Mouse (Mus musculus) spleen, postnatal 36 days (tissue): ENCODE measurements around the gene Gm20388.
"Not testable (repeated sequence)": the region's sequence is repeated elsewhere in the genome, so short reads cannot be mapped to it uniquely, and the experiment has no call there.

ENCODE experiments used
- DNase-seq, 2 experiments: peaks; one replicate each; pipeline ENCODE4 v3.0.0; 2022; ENCODE audit warnings: low spot score in 2 of 2, mixed read lengths in 1 of 2

Gene Gm20388

GRCm38 (mm10) chr8:121132961-121133513, 1222.4 kb downstream of the Gm20388 start:
- DNase-seq = no peak

DNA sequence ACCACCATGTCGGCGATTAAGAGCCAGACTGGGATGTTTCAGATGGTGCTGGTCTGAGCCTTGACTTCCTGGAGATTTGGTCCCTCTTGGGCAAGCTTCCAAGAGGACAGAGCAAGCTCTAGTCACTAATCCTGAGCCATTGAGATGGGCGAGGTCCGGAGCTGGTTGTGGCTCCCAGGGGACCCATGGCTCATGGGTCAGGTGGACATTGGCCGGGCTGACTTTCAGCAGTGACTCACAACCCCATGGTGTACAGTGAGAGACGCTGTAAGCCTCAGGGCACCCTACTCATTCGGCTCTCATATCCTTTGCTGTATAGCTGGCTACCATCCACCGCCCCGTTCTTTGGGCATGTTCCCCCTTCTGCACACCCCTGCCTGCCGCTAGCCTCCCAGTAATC, 1223.5 kb downstream of the Gm20388 start:
- no peak for DNase-seq

DNA sequence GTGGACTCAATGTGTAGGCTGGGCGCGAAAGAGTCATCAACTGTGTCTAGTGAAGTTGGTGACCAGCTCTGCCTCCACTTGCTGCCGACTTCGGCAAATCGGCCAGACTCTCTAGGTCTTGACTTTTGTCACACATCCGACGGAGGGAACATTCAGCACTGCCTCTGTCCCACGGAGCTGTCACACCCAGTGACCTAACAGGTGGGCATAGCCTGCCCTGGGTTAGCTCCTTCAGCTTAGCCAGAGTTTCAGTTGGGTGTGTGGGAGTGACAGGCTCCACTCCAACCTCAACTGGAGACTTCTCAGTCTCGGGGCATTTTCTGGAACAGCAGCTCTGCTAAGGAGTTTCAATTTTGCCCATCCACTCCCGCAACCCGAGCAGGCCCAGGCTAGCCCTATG, 1223.9 kb downstream of the Gm20388 start:
- DNase-seq = no peak

GRCm38 (mm10) chr8:121136856-121137255, 1226.2 kb downstream of the Gm20388 start:
- DNase-seq = no peak

DNA sequence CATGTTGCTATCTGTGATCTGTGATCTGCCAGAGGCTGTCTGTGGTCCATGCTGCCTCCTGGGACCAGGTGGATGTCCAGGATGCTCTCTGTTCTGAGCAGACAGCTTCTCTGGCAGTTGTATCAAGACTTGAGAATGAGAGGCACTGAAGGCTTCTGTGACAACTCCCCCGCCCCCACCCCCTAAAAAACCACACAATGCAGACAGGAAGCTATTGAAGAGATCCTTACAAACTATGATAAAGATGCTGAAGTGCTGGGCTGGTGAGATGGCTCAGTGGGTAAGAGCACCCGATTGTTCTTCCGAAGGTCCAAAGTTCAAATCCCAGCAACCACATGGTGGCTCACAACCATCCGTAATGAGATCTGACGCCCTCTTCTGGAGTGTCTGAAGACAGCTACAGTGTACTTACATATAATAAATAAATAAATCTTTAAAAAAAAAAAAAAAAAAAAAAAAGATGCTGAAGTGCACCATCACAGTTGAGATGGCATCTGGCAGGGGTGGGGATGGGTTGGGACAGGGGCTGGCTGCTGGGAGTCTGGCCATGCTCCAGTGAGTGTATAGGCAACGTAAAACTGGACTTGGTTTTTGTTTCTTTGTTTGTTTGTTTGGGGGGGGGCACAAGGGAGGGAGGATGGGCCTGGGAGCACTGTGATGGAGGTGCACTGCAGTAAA, 1235.0 kb downstream of the Gm20388 start:
- DNase-seq = not testable (repeated sequence)

- DNase-seq = no peak
Measured at GRCm38 (mm10) chr8:121148573-121149083, 1238.0 kb downstream of the Gm20388 start.

DNA sequence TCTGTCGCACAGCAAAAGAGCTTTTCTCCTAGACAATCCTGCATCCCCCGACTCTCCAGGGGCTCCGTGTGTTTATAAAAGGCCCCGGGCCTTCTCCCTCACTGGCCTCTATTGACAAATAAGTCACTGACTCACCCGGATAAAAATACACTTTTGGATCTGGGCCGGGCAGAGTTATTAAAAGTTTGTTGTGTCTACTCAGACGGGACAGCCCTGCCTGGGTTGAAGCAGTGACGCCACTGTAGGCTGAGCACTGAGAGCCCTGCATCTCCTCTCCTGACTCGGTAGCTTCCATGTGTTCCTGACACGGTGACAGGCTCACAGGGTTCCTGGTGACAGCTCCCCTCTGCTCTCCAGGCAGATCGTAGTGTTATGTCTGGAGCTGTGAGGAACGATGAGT, 1241.8 kb downstream of the Gm20388 start:
- DNase-seq = no peak

DNA sequence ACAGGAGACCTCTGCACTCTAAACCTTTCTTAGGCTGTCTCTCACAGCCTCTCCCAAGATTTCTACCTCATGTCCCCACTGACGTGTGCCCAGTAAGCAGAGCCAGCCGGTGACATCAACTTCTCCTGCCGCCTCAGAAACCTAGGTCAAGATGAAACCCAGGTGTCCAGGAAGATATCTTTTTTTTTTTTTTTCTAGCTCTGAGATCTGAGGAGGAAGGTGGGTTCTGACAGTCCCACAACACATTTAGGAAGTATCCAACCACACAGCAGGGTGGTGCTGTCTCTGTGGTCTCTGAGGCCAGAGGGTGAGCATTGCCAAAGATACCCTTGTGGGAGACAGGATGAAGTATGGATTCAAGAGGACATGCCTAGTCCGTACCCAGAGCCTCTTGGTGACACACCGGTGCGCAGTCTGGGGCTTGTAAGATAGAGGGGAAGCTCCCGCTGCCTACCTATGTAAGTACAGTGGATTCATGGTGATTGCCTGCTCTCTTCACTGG, 1246.4 kb downstream of the Gm20388 start:
- DNase-seq = no peak

DNA sequence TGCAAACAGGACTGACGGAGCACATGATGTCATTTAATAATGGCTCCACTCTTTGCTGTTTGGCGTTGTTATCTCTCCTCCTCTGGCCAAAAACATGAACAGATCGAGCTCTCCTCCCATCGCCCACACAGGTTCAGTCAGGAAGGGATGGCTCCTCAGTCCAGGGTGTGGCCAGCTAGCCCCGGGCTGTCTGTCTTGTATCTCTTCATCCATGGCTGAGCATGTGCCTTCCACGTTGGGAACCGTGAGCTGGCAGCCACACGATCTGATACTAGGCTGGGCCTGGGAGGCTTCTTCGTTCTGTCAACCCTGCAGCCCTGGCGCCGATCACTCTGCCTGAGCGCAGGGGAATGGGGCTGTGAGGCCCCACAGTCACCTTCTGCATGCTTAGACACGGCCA, 1248.2 kb downstream of the Gm20388 start:
- no peak for DNase-seq

DNA sequence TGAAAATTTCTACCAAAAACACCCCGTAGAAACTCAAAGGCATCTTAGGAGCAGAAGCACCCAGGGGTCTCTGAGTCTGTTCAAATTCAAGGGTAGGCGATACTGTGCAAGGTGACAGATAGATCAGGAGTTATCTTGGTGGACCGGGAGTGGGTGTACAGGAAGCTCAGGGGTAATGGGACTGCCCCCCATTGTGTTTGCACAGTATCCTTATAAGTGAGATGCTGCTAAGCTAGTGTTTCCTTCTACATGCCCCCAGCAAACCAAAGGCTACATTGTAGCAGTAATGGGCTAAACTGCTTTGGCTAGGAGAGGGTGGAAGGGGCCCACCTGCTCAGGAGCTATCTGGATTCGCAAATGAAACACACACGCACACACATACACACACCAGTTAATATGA, 1250.8 kb downstream of the Gm20388 start:
- DNase-seq = no peak

DNA sequence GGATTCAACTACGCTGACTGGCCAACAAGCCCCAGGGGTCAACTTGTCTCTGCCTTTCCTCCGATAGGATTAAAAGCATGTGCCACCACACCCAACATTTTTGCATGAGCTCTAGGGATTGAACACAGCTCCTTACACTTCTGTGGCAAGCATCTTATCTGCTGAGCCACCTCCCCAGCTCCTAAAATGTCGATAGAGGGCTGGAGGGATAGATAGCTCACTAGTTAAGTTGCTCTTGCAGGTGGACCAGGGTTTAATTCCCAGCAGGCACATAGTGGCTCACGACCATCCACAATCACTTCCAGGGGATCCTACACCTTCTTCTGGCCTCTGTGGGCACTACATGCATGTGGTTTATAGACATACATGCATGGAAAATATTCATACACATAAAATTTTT, 1251.8 kb downstream of the Gm20388 start:
- no peak for DNase-seq

GRCm38 (mm10) chr8:121162906-121163695, 1252.5 kb downstream of the Gm20388 start:
- no peak for DNase-seq

DNA sequence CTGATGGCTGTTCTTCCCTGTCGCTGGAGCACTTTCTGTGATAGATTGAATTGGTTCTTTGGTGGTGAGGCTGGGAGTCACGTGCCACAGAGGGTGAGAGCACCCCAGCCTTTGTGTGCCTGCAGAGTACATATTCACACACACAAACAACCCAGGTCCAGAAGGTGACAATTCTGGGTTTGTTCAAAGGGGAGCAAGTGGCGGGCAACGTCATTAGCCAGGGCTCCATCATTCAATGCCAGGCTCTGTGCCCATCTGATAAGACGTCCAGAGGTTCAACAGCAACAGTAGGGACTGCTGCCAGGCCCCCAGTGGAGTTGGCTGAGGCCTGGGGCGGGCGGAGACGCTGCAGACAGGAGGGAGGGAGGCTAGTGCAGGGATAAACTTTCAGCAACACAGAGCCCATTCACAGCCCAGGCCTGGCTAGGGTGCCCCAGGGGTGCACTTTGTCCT, 1253.4 kb downstream of the Gm20388 start:
- no peak for DNase-seq

DNA sequence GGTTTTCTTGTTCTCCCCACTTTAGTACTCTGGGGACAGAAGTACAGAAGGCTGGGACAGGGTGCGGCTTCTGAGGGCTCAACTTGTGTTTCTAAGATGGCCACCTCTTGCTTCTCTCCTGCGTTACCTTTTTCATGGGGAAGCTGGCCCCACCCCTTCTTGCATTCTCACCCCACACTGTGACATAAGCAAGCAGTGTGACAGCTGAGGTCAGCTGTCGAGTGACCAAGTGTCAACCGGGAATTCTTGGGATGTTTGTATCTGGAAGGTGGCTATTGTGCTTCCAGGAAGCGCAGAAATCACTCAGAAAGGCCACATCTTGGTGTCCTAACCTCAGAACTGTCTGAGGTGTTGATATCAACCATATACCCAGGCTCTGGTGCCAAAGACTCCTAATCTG, 1257.4 kb downstream of the Gm20388 start:
- DNase-seq = no peak

DNA sequence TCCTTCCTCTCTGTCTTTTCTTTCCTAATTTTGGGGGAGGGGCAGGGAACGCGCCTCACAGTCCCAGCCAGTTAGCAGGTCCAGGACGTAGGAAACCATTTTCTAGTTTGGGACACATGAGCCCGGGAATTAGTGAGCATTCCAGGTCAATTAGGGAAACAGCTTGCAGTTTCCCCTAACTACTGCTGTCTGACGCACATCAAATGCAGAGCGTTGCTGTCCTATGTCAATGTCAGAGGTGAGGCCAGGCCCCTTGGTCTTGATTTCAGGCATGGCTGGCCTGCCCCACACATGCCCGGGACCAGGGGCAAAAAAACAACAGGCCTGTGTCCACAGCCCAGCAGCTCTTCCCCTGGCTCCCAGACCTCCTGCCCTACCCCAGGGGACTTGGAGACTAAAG, 1259.5 kb downstream of the Gm20388 start:
- no peak for DNase-seq

- DNase-seq = no peak
Measured at GRCm38 (mm10) chr8:121170626-121171552, 1260.2 kb downstream of the Gm20388 start.

- no peak for DNase-seq
Measured at GRCm38 (mm10) chr8:121172567-121172966, 1261.9 kb downstream of the Gm20388 start.

DNA sequence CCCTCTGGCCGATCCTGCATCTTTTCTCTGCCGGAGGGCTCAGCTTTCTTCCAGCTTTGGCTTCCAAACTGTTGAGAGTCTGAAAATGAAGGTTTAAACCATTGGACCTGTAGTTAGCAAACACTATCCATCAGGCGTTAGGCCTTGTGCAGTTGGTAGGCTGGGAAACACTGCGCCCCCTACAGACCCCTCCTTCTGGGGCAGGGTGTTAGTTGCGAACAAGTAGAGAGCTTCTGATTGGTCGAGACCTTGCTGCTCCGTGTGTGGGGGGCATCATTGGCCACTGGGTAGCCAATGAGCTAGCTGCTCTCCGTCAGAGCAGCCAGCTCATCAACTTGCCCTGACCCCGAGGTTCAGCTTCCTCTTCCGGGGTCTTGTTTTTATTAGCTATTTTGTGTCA, 1263.5 kb downstream of the Gm20388 start:
- no peak for DNase-seq

DNA sequence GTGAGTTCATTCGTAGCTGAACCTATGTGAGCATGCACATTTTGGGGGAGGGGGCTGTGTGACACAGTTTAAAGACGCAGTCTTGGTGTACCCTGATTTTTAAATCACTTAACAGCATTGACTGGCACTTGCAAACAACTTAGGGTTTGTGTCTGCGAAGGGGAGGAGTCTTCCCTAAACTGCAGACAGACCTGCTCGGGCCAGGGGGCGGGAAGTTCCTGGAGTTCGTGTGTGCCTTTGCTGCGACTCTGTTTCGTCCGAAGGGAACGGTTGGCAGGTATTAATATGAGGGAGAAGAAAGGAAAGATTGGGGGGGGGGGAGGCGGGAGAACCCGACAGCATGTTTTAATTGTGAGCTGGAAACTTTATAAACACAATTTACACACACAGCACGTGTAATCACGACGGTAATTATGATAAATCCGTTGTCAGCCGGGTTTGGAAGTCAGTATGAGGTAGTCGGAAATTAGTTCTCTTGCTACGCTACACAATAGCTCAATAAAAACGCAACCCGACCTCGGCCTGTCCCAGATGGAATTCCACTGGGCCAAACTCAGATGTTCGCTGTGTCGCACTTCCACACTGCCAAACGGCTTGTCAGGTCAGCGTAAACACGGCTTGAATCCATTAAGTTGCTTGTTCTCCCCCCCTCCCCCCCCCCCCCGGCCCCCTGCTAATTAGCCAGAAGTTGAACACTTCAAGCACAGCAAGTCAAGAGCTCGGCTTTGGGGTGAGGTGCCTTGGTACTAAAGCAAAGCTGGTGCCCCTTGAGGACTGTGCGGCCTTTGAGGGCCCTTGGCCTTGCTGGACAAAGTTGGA, 1264.3 kb downstream of the Gm20388 start:
- no peak for DNase-seq

GRCm38 (mm10) chr8:121175540-121176090, 1265.0 kb downstream of the Gm20388 start:
- no peak for DNase-seq
